Mouse (Mus musculus): ENCODE measurements at regions not wholly inside any gene's neighbourhood (a gene's known extent, or its start where the extent isn't known, plus 50 kb on each side); places are given as distances from the start of the nearest gene placed in this dataset.

DNA sequence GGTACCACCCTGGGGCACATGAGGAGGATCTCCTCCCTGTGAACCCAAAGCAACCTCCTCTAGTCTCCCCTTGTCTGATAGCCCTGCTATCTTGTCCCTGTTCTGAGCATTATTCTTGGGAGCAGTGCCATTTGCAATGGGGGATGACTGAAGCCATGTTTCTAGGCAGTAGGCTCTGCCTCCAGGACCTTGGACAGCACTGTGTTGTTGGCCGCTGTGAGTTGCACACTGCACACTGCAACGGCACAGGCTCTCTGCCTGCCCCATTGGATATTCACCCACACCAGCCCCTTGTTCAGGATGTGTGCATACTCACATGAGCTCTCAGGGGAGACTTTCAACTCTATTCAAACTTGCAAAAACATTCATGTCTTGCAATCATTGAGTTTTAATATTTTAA lies 304.8 kb downstream of the Cdh26 start:
- TF ChIP-seq POLR2A (IDR thresholded peaks at IDR 0.05; ENCODE audit: borderline replicate concordance, extremely low read depth, low read depth, low read length) = no peak
- no peak for TF ChIP-seq CTCF (IDR thresholded peaks at IDR 0.05; ENCODE audit: insufficient read depth, low read length)
